Mouse (Mus musculus): ENCODE measurements around the gene Jade1. TPM values are rescaled to one million over a fixed set of nuclear protein-coding genes. Genes with fewer than 3 reads are reported as not detected.

Jade1 gene
- polyA plus RNA-seq (2014; fragmentation: Illumina TruSeq; extraction: RNeasy Lipid Tissue Mini Kit (QIAGEN cat#74804); ENCODE audit: low read depth, low replicate concordance): 26.8 TPM

DNA sequence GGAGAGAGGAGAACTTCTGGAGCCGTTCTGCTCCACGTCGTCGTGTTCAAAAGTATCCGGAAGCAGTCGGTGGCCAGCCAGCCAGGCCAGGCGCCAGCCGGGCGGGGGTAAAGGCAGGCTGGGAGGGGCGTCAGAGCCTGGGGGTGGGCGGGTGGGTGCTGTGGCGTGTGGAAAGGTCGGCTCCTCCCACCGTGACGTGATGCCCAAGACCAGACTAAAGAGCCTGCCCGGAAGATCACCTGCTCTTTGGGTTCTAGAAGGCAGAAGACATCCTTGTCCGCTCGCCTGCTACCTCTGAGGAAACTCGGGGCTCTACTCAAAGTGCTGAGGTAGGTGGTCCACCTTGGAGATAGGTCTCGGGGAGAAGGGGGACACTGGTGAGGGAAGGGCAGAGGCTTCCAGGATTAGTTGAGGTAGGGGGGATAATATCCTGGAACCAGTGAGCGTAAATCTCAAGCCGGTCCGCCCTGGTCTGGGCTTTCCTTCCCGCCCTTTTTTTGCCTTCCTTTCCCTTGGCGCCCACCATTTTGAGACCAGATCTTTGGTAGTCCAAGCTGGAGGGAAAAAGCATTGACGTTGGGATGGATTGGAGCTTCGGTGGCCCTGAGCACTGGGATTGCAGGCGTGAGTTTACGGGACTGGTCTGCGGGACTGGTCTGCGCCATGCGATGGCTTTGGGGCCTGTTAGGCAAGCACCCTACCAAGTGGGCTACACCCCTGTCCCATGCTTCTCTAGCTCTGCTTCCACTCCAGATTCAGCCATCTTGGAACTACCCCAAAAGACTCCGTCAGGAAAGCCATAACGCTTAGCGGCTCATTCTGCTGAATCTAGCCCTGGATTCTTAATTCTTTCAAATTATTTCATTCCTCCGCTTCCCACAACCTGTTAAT is at the start of gene Jade1:
Gene Jade1 (plus strand): TSS at position 241 of the 891 bp plus-strand sequence.

Other genes starting within 250 kb of the Jade1 start
- gene Sclt1, start 186.8 kb downstream of the Jade1 start, polyA plus RNA-seq (2014; fragmentation: Illumina TruSeq; extraction: RNeasy Lipid Tissue Mini Kit (QIAGEN cat#74804); ENCODE audit: low read depth, low replicate concordance): 13.7 TPM
- 29.3 TPM for gene D3Ertd751e, start 186.9 kb downstream of the Jade1 start, polyA plus RNA-seq (2014; fragmentation: Illumina TruSeq; extraction: RNeasy Lipid Tissue Mini Kit (QIAGEN cat#74804); ENCODE audit: low read depth, low replicate concordance)

Data from liver, adult 10 weeks (tissue).